Mouse (Mus musculus) CH12.LX (cell line): ENCODE data around the gene Ccdc89. TPM values are rescaled to one million over a fixed set of nuclear protein-coding genes. Genes with fewer than 3 reads are reported as not detected.

Experiments
- DNase-seq: peaks from one replicate; pipeline ENCODE4 v3.0.0-alpha.2; 2013; ENCODE audit errors: extremely low read depth
- H3K27ac ChIP-seq: 2 replicates; pipeline ENCODE4 v1.5.1; 2012; ENCODE audit warnings: low read depth, mild to moderate bottlenecking, control low read depth, moderate library complexity; ENCODE audit not compliant: insufficient read depth
- H3K27me3 ChIP-seq: replicated peaks from 2 replicates; pipeline ENCODE3; 2012; ENCODE audit warnings: inconsistent platforms
- H3K36me3 ChIP-seq, 2 experiments: replicated peaks in 1 of 2; 2 replicates each; pipeline versions ENCODE3 to v1.6.1; 2012; ENCODE audit warnings: inconsistent platforms in 1 of 2, low read length in 1 of 2, mild to moderate bottlenecking in 1 of 2, mixed read lengths in 1 of 2, moderate library complexity in 1 of 2; ENCODE audit not compliant: control insufficient read depth in 1 of 2, insufficient read depth in 1 of 2
- H3K4me1 ChIP-seq, 2 experiments: 2 replicates each; pipeline ENCODE4 v1.6.1; 2012; ENCODE audit warnings: inconsistent platforms in 1 of 2, moderate library complexity in 1 of 2; ENCODE audit not compliant: insufficient read depth in 2 of 2, control insufficient read depth in 1 of 2
- H3K4me2 ChIP-seq: 2 replicates; pipeline ENCODE4 v1.6.1; 2012; ENCODE audit warnings: low read depth, mild to moderate bottlenecking, control low read depth; ENCODE audit not compliant: poor library complexity, insufficient read depth, severe bottlenecking
- H3K4me3 ChIP-seq, 3 experiments: fragments of 150-350 bp in 1 of 3; sonication (generic) in 1 of 3; replicated peaks in 1 of 3; 2 replicates each; pipeline versions ENCODE3 to v1.5.1; 2011 to 2012; ENCODE audit warnings: low read depth in 2 of 3, low read length in 2 of 3, mild to moderate bottlenecking in 2 of 3, moderate library complexity in 2 of 3, control low read depth in 1 of 3, improper control_type of control experiment in 1 of 3, inconsistent platforms in 1 of 3, mixed read lengths in 1 of 3; ENCODE audit not compliant: poor library complexity in 1 of 3
- H3K79me2 ChIP-seq: replicated peaks from 2 replicates; pipeline ENCODE4 v1.6.1; 2012; ENCODE audit warnings: mild to moderate bottlenecking, moderate library complexity; ENCODE audit not compliant: control insufficient read depth, poor library complexity, insufficient read depth, severe bottlenecking; ENCODE audit errors: extremely low read depth
- H3K9ac ChIP-seq: 2 replicates; pipeline ENCODE4 v1.6.1; 2012; ENCODE audit warnings: low read depth, mild to moderate bottlenecking, control low read depth, moderate library complexity; ENCODE audit not compliant: insufficient read depth
- H3K9me3 ChIP-seq: replicated peaks from 2 replicates; pipeline ENCODE3; 2012; ENCODE audit warnings: low read length, inconsistent platforms, mixed read lengths
- BHLHE40 ChIP-seq: IDR thresholded peaks from 2 replicates; pipeline ENCODE4 v1.6.1; 2011; ENCODE audit warnings: mild to moderate bottlenecking, low read depth, low read length, improper control_type of control experiment
- CHD1 ChIP-seq: IDR thresholded peaks from 2 replicates; pipeline ENCODE4 v1.6.1; 2012; ENCODE audit warnings: low read depth, low read length, improper control_type of control experiment, inconsistent platforms
- E2F4 ChIP-seq: IDR thresholded peaks from 2 replicates; pipeline ENCODE4 v1.6.1; 2011; ENCODE audit warnings: low read depth, low read length, improper control_type of control experiment; ENCODE audit not compliant: insufficient replicate concordance
- HCFC1 ChIP-seq: IDR thresholded peaks from 2 replicates; pipeline ENCODE4 v1.6.1; 2012; ENCODE audit warnings: low read depth, mild to moderate bottlenecking, inconsistent platforms, low read length, improper control_type of control experiment
- IRF4 ChIP-seq: IDR thresholded peaks from 2 replicates; pipeline ENCODE4 v1.6.1; 2014; ENCODE audit warnings: low read depth, mild to moderate bottlenecking, inconsistent platforms, low read length, improper control_type of control experiment
- JUN ChIP-seq: IDR thresholded peaks from 2 replicates; pipeline ENCODE4 v1.6.1; 2011; ENCODE audit warnings: low read depth, mild to moderate bottlenecking, low read length, improper control_type of control experiment, moderate library complexity; ENCODE audit not compliant: insufficient read depth
- JUND ChIP-seq: conservative IDR thresholded peaks from 2 replicates; pipeline ENCODE4 v1.6.1; 2011; ENCODE audit warnings: low read depth, low read length, improper control_type of control experiment
- MAX ChIP-seq: IDR thresholded peaks from 2 replicates; pipeline ENCODE4 v1.6.1; 2011; ENCODE audit warnings: low read length, improper control_type of control experiment
- MAZ ChIP-seq: IDR thresholded peaks from 2 replicates; pipeline ENCODE4 v1.6.1; 2012; ENCODE audit warnings: low read depth, mild to moderate bottlenecking, inconsistent platforms, low read length, improper control_type of control experiment, moderate library complexity
- MEF2A ChIP-seq: IDR thresholded peaks from 2 replicates; pipeline ENCODE4 v1.6.1; 2014; ENCODE audit warnings: low read depth, mild to moderate bottlenecking, inconsistent platforms, low read length, improper control_type of control experiment, borderline replicate concordance
- MYC ChIP-seq: IDR thresholded peaks from 2 replicates; pipeline ENCODE4 v1.6.1; 2011; ENCODE audit warnings: low read depth, mild to moderate bottlenecking, improper control_type of control experiment, low read length
- NELFE ChIP-seq: IDR thresholded peaks from 2 replicates; pipeline ENCODE4 v1.6.1; 2011; ENCODE audit warnings: low read depth, low read length, improper control_type of control experiment
- NRF1 ChIP-seq: IDR thresholded peaks from 2 replicates; pipeline ENCODE4 v1.6.1; 2014; ENCODE audit warnings: low read depth, mild to moderate bottlenecking, inconsistent platforms, low read length, improper control_type of control experiment, moderate library complexity
- POLR2A ChIP-seq: IDR thresholded peaks from 2 replicates; pipeline ENCODE4 v1.6.1; 2011; ENCODE audit warnings: low read depth, mild to moderate bottlenecking, improper control_type of control experiment, low read length
- POLR2AphosphoS2 ChIP-seq: IDR thresholded peaks from 2 replicates; pipeline ENCODE4 v1.6.1; 2011; ENCODE audit warnings: low read depth, low read length, improper control_type of control experiment
- SIN3A ChIP-seq: IDR thresholded peaks from 2 replicates; pipeline ENCODE4 v1.6.1; 2012; ENCODE audit warnings: low read length, improper control_type of control experiment, inconsistent platforms
- SMC3 ChIP-seq: IDR thresholded peaks from 2 replicates; pipeline ENCODE4 v1.6.1; 2011; ENCODE audit warnings: low read depth, low read length, improper control_type of control experiment
- TCF12 ChIP-seq: IDR thresholded peaks from 2 replicates; pipeline ENCODE4 v1.6.1; 2014; ENCODE audit warnings: low read depth, mild to moderate bottlenecking, inconsistent platforms, low read length, improper control_type of control experiment
- USF2 ChIP-seq: conservative IDR thresholded peaks from 2 replicates; pipeline ENCODE4 v1.6.1; 2011; ENCODE audit warnings: low read depth, low read length, improper control_type of control experiment
- ZC3H11A ChIP-seq: IDR thresholded peaks from 2 replicates; pipeline ENCODE4 v1.6.1; 2012; ENCODE audit warnings: low read depth, mild to moderate bottlenecking, inconsistent platforms, low read length, improper control_type of control experiment
- ZKSCAN1 ChIP-seq: IDR thresholded peaks from 2 replicates; pipeline ENCODE4 v1.6.1; 2012; ENCODE audit warnings: low read depth, inconsistent platforms, low read length, improper control_type of control experiment, borderline replicate concordance
- ZMIZ1 ChIP-seq: IDR thresholded peaks from 2 replicates; pipeline ENCODE4 v1.6.1; 2012; ENCODE audit warnings: low read depth, mild to moderate bottlenecking, inconsistent platforms, low read length, improper control_type of control experiment
- dilution Hi-C: fragments of 300-500 bp; cut with MboI; formaldehyde crosslinking; loops from 2 replicates; pipeline ENCODE4 v1.14.3; 2020; ENCODE audit warnings: low sequenced_read_pairs; ENCODE audit not compliant: extremely low pct_unique_long_range_greater_than_20kb, extremely low pct_ligation_motif_present
- in situ Hi-C: fragments of 300-500 bp; cut with MboI; formaldehyde crosslinking; loops from 3 replicates; pipeline ENCODE4 v1.14.3; 2019; ENCODE audit warnings: low sequenced_read_pairs, low pct_ligation_motif_present, low pct_unique_long_range_greater_than_20kb, mixed read lengths
- polyA plus RNA-seq: library from polyadenylated mRNA; unstranded; fragments of >175 nt; gene quantifications from 2 replicates; pipeline ENCODE4 v1.2.1, GENCODE M21; 2012; ENCODE audit warnings: low read depth; ENCODE audit not compliant: insufficient read length
- total RNA-seq, 2 experiments: library from RNA; depleted of rRNA; stranded (reverse); fragments of 300-350 nt in 1 of 2; fragments of >200 nt in 1 of 2; gene quantifications; 2 replicates each; pipeline ENCODE4 v1.2.3; 2012 to 2014

The Ccdc89 gene
- total and polyA plus RNA-seq, 3 experiments: not detected

GRCm38 (mm10) chr7:90456845-90457468, 30.6 kb downstream of the Ccdc89 start, which contains the start of gene Tmem126a (continued):
- TF ChIP-seq JUND (no peak), POLR2A (peak; percentile 97), CHD1 (peak; percentile 90), SIN3A (peak; percentile 85; the same call in 1 of the 2 replicates), ZMIZ1 (peak; percentile 91), ZKSCAN1 (no peak), SMC3 (no peak), NRF1 (peak; percentile 46), ZC3H11A (no peak), IRF4 (peak; percentile 71), POLR2AphosphoS2 (peak; percentile 89), MAX (peak; percentile 92), USF2 (peak; percentile 81), E2F4 (no peak), JUN (no peak), HCFC1 (peak; percentile 76), MEF2A (peak; percentile 68), MYC (peak; percentile 51; the same call in 1 of the 2 replicates), TCF12 (peak; percentile 90), MAZ (peak; percentile 61)

GRCm38 (mm10) chr7:90457517-90457916, 31.1 kb downstream of the Ccdc89 start:
- no peak for TF ChIP-seq NELFE
- TF ChIP-seq BHLHE40: peak; percentile 54; the same call in 1 of the 2 replicates
- Histone ChIP-seq H3K4me2 (peak overlapping the region; percentile 66), H3K9me3 (no peaks in the 10 kb centered on the region), H3K4me1 (peaks cover 0 to 7% of the 10 kb centered on the region in 2 experiments; a peak in 2 of 4 replicates), H3K4me3 (peak overlapping the region; percentile 60 to 96 (median 64)), H3K79me2 (peaks cover 12% of the 10 kb centered on the region), H3K9ac (peak overlapping the region; percentile 79), H3K36me3 (peaks cover 8 to 21% of the 10 kb centered on the region in 2 experiments), H3K27ac (peak overlapping the region; percentile 93), H3K27me3 (no peaks in the 10 kb centered on the region)
- in situ Hi-C loops: no loop called here
- no peak for DNase-seq
- dilution Hi-C loops: no loop called here
